Mouse (Mus musculus) gonadal fat pad, adult 2 months (tissue): ENCODE results near the gene Galr2. TPM values are rescaled to one million over a fixed set of nuclear protein-coding genes. Genes with fewer than 3 reads are reported as not detected.
"Not testable (repeated sequence)": the region's sequence is repeated elsewhere in the genome, so short reads cannot be mapped to it uniquely, and the experiment has no call there.

Experiments used
- DNase-seq: peaks from one replicate; pipeline ENCODE4 v3.0.0-alpha.2; 2012; ENCODE audit warnings: low read depth
- polyA plus RNA-seq: library from polyadenylated mRNA; depleted of rRNA; stranded (reverse); fragments of >200 nt; gene quantifications from 2 replicates; pipeline ENCODE4 v1.2.3, GENCODE M21; 2012

Galr2 gene
- polyA plus RNA-seq, 1 experiment: 3.9 TPM

DNA sequence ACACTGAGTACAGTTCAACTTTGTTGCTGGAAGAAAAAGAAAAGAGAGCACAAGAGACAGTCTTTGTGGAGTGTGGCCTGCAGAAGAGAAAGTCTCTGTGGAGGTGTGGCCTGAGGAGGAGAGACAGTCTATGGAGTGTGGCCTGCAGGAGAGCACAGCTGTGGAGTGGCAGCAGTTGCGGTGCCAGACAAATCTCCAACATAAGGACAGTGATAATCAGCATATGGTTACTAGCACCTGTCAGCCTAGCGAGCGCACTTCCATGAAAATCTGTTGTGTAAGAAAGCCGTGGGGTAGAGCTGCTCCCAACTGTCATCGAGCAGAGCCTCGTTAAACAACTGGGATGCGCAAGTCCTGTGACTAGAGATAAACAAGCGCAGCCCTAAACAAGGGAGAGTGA is 11.2 kb upstream of the Galr2 start:
- no peak for DNase-seq

GRCm38 (mm10) chr11:116272589-116273468 is 7.9 kb upstream of the Galr2 start:
- DNase-seq: no peak

- DNase-seq: no peak
Measured at GRCm38 (mm10) chr11:116273469-116274044, 7.2 kb upstream of the Galr2 start.

DNA sequence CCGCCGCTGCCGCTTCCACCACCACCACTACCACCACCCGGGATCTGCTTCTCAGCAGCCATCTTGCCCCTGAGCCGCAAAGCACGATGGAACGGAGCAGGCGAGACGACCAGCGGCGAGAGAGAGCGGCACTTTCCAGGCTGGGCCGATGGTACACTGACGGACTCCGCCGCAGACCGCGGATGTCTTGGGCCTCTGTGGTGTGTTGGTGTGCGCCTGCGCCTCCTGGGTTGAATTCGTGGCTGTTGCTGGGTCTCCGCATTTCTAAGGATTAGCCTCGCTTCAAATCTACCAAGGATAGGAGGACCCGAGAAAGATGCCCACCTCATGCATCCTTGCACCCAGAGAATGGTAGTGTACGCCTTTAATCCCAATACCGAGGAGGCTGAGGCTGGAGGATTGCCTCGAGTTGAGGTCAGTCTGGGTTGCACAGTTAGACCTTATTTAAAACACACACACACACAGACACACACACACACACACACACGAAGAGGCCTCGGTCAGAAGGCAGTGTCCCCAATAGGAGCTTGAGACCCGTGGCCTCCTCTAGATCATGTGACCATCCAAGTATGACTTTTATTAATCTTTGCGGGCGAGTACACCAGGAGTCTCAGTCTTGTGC is 6.6 kb upstream of the Galr2 start, which contains the start of gene Srp68:
Gene Srp68, minus strand, starts transcription at position 173 of the 622 bp plus-strand sequence.
- DNase-seq: peak; percentile 49

GRCm38 (mm10) chr11:116277184-116277583 is 3.6 kb upstream of the Galr2 start:
- DNase-seq: not testable (repeated sequence)

- DNase-seq: no peak
Measured at GRCm38 (mm10) chr11:116281671-116282070, 932 bp downstream of the Galr2 start.

DNA sequence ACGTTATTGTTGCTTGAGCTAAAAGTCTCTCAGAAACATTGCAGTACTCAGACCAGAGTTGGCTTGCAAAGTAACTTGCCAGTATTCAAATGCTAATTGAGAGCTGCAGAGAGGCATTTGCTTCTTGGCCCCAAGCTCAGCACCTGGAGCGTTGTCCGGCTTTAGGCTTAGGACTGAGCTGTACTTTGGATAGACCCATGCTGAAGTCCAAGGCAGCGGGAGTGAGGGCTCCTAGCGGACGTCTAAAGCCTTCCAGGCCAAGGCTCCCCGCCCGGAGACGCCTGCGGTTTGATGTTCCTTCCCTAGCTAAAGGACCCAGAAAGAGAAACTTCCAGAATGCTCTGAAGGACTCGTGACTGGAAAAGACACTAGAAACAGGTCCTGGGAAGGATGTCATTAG is 1.4 kb downstream of the Galr2 start:
- no peak for DNase-seq

GRCm38 (mm10) chr11:116282912-116283521 is 2.3 kb downstream of the Galr2 start:
- no peak for DNase-seq

DNA sequence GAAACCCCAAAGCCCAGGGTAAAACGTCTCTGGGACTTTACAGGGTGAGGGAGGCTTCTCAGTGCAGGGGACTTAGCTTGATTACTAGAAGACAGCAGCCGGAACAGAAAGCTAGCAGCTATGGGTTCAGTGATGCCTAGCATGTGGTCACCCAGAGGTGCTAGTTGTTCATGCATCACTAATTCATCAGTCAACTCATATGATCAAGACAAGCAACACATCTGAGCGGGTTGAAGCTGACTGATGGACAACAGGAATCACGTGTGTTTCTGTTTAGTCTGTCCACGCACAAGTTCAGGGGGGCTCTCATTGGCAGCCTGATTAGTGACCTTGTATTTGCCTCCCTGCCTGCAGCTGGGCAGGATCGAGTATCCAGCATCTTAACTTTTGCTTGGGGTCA is 3.2 kb downstream of the Galr2 start:
- DNase-seq: no peak

DNA sequence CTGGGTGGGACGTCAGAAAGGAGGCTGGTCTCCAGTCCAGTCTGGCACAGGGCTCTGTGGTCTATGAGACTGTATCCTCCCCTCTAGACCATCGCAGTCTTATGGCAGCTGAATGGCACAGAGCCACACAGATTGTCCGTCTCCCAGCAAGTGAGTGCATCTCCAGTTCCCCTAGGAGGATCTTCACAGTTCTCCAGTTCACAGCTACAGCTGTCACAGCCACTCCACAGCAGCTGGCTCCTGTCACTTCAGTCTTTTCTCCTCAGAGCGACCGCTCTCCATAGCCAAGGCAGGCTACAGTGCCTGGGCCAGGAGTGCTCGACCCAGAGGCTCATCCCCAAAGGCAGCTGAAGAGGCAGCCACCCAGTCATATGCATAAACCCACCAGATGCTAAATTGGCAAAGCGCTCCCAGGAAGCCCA is 5.0 kb downstream of the Galr2 start:
- DNase-seq: no peak

- DNase-seq: no peak
Measured at GRCm38 (mm10) chr11:116287351-116287750, 6.6 kb downstream of the Galr2 start.

GRCm38 (mm10) chr11:116290556-116290955 is 9.8 kb downstream of the Galr2 start:
- no peak for DNase-seq

DNA sequence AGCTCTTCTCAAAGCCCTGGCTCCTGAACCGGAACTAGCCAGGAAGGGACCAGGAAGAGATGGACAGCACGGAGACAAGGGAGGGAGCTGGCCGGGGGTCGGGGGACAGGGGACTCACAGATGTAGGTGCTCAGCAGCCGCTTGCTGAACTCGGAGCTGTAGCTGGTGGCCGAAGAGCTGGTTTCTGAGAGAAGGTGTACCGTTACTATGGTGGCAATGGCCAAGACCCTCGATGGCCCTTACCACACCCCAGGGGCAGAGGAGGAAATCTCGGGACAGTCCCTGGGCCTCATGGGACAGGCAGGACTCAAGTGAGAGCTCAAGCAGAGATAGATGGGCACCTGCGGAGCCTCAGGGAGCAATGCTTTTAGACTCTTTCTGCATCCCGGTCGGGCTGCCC is 11.7 kb downstream of the Galr2 start:
- no peak for DNase-seq

DNA sequence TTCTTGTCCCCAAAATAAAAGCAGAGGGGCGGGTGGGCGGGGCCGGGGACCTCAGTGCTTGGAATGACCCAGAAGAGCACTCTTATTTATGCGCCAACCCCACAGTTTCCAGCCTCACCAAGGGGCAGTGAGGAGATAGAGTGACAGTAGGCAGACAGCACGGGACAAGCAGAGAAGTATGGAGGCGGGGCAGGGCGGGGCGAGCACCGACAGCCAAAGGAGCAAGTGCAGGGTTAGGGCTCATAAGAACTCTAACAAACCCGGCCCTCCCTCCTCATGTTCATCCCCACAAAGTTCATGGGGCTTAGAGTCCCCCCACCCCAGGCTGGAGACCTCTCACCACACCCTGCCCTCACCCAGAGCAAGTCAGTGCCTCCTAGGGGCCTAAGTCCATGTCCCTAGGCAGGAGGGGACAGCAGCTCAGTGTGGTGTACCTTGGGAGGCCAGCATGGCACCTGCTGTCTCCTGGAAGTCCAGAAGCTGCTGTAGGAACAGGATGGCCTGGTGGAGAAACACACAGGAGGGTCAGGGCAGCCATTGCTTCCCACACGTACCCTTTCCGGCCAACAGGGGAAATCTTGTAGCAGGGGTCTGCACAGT is 12.9 kb downstream of the Galr2 start:
- DNase-seq: no peak

GRCm38 (mm10) chr11:116294319-116294718 is 13.6 kb downstream of the Galr2 start:
- DNase-seq: no peak

GRCm38 (mm10) chr11:116296191-116296734 is 15.5 kb downstream of the Galr2 start:
- peak; percentile 49 for DNase-seq

DNA sequence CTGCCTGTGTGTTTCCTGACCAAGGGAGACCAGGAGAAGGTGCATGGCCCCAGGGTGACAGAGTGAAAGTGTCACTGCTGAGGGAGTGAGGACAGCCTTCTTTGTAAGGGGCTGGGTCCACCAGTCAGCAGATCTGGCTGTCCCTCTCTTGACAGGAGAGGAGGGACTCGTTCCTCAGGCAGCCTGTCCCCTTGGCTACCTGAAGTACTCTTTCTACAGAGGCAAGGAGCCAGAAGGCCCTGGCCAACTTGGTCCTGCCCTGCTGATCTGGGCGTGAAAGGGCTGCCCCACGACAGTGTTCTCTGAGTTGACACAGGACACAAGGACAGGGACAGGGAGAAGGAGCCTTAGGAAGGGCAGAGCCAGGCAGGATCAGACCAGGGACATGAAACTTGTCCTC is 16.3 kb downstream of the Galr2 start:
- no peak for DNase-seq

DNA sequence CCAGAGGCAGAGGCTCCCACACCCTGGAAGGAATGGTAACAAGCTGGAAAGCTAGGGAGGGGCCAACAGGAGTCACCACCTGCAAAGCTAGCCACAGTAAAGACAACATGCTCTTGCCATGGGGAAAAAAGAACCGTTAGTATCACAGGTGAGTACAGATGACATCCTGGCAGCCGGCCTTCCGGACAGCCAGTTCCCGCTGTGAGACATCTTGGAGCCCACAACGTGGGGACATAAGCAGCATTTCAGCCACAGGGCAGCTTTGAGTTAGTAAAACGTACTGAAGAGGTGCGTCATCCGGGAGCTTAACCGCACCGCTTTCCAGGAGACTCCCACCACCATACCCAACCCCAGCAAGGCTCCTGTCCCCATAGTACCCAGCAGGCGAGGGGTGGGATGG is 17.5 kb downstream of the Galr2 start:
- no peak for DNase-seq

DNA sequence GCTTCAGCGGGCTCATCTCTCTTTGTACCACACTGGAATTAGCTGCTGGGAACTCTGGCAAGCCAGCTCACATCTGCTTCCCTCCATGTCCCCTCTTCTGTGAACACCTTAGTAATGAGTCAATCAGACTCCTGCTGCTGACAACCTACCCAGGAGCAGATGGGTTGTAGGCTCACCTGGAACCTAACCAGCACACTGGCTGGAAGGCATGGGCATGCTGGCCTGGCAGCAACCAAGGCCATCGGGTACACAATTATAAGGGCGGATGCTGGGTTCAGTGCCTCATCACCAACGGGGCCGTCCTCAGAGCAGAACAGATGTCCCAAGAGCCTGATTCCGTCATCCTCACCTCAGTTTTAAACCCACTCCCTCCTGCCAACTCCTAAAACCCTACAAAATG is 17.9 kb downstream of the Galr2 start:
- no peak for DNase-seq

- DNase-seq: no peak
Measured at GRCm38 (mm10) chr11:116305423-116305822, 24.7 kb downstream of the Galr2 start.

GRCm38 (mm10) chr11:116306126-116306982 is 25.6 kb downstream of the Galr2 start:
- DNase-seq: peak; percentile 47
